Mouse (Mus musculus) liver, embryonic 13.5 days (tissue): Measurements from ENCODE around the gene Smg6. TPM values are rescaled to one million over a fixed set of nuclear protein-coding genes. Genes with fewer than 3 reads are reported as not detected.
A peak's percentile ranks its signal among the peaks of the same experiment; 100 is the strongest.

ENCODE experiments used
- ATAC-seq: fragments of 200-750 bp; cut with Nextera tagmentation; 2 replicates; pipeline ENCODE4 v1.8.0; 2017; ENCODE audit warnings: low read depth, mild to moderate bottlenecking, moderate number of reproducible peaks, moderate library complexity
- DNase-seq: peaks from one replicate; pipeline ENCODE4 v3.0.0; 2022
- H3K27ac ChIP-seq: fragments of 300-500 bp; sonication (generic); 2 replicates; pipeline ENCODE4 v1.5.1; 2015; ENCODE audit warnings: moderate library complexity, mild to moderate bottlenecking, inconsistent platforms
- H3K27me3 ChIP-seq: fragments of 300-500 bp; sonication (generic); 2 replicates; pipeline ENCODE4 v1.6.1; 2015; ENCODE audit warnings: mild to moderate bottlenecking, inconsistent platforms
- H3K36me3 ChIP-seq: fragments of 300-500 bp; sonication (generic); 2 replicates; pipeline ENCODE4 v1.6.1; 2015; ENCODE audit warnings: mild to moderate bottlenecking, inconsistent platforms
- H3K4me1 ChIP-seq: fragments of 300-500 bp; sonication (generic); replicated peaks from 2 replicates; pipeline ENCODE4 v1.6.1; 2015; ENCODE audit warnings: inconsistent platforms
- H3K4me2 ChIP-seq: fragments of 300-500 bp; sonication (generic); 2 replicates; pipeline ENCODE4 v1.6.1; 2015; ENCODE audit warnings: inconsistent platforms, mild to moderate bottlenecking, moderate library complexity
- H3K4me3 ChIP-seq: fragments of 300-500 bp; sonication (generic); replicated peaks from 2 replicates; pipeline ENCODE4 v1.5.1; 2015; ENCODE audit warnings: mild to moderate bottlenecking, inconsistent platforms
- H3K9ac ChIP-seq: fragments of 300-500 bp; sonication (generic); 2 replicates; pipeline ENCODE4 v1.6.1; 2015; ENCODE audit warnings: mild to moderate bottlenecking, inconsistent platforms
- H3K9me3 ChIP-seq: fragments of 300-500 bp; sonication (generic); replicated peaks from 2 replicates; pipeline ENCODE4 v1.6.1; 2016; ENCODE audit warnings: inconsistent platforms
- WGBS: fragments of 180-500 bp; shearing (Covaris S2); methylation state at CpG from one replicate; pipeline ENCODE4 v1.1.7; 2015; ENCODE audit not compliant: insufficient replicate concordance; 5-methylcytosine and 5-hydroxymethylcytosine counted together
- polyA plus RNA-seq: library from polyadenylated mRNA; unstranded; fragments of >200 nt; fragmentation: Nextera tagmentation; extraction: Ambion mirVana; gene quantifications from 2 replicates; pipeline ENCODE4 v1.2.1, GENCODE M21; 2015

The Smg6 gene
- polyA plus RNA-seq, 1 experiment from 2014 or later, result 4.4 TPM

- Histone ChIP-seq H3K4me3 (no peak overlapping the region), H3K27me3 (no peaks in the 10 kb centered on the region), H3K9ac (no peak overlapping the region), H3K4me2 (no peak overlapping the region), H3K36me3 (peaks cover 13% of the 10 kb centered on the region), H3K9me3 (no peaks in the 10 kb centered on the region), H3K27ac (peak overlapping the region; percentile 16; the same call in 1 of the 2 replicates), H3K4me1 (peaks cover 31% of the 10 kb centered on the region)
- DNase-seq, result no peak
- WGBS, result 53% methylated on average over 1 of the region's 1 CpGs
- ATAC-seq, result peak; percentile 49; the same call in 1 of the 2 replicates
Measured at GRCm38 (mm10) chr11:75051239-75051638, 125.6 kb downstream of the Smg6 start.

- H3K36me3 ChIP-seq, result peaks cover 13% of the 10 kb centered on the region
- H3K4me3 ChIP-seq, result no peak overlapping the region
- DNase-seq (no peak), ATAC-seq (peak; percentile 68)
- peaks cover 31% of the 10 kb centered on the region for H3K4me1 ChIP-seq
- H3K27ac ChIP-seq, result peak overlapping the region; percentile 36; the same call in 1 of the 2 replicates
- H3K4me2 ChIP-seq, result no peak overlapping the region
- H3K9ac ChIP-seq, result no peak overlapping the region
- 51% methylated on average over 13 of the region's 13 CpGs for WGBS
- H3K9me3 ChIP-seq, result no peaks in the 10 kb centered on the region
- H3K27me3 ChIP-seq, result no peaks in the 10 kb centered on the region
Measured at GRCm38 (mm10) chr11:75051712-75052550, 126.3 kb downstream of the Smg6 start.

- H3K27me3 ChIP-seq, result no peaks in the 10 kb centered on the region
- 71% methylated on average over 2 of the region's 2 CpGs for WGBS
- no peak overlapping the region for H3K4me3 ChIP-seq
- H3K27ac ChIP-seq, result peak overlapping the region; percentile 47; the same call in 1 of the 2 replicates
- peaks cover 12% of the 10 kb centered on the region for H3K36me3 ChIP-seq
- H3K4me1 ChIP-seq, result peaks cover 27% of the 10 kb centered on the region
- DNase-seq, result no peak
- no peak overlapping the region for H3K4me2 ChIP-seq
- no peak overlapping the region for H3K9ac ChIP-seq
- no peaks in the 10 kb centered on the region for H3K9me3 ChIP-seq
- ATAC-seq, result no peak
Measured at GRCm38 (mm10) chr11:75053020-75053419, 127.4 kb downstream of the Smg6 start.

- no peak overlapping the region for H3K4me3 ChIP-seq
- H3K9ac ChIP-seq, result no peak overlapping the region
- 74% methylated on average over 7 of the region's 7 CpGs for WGBS
- H3K27ac ChIP-seq, result peak overlapping the region; percentile 63
- no peak for DNase-seq
- ATAC-seq, result no peak
- no peak overlapping the region for H3K4me2 ChIP-seq
- no peaks in the 10 kb centered on the region for H3K9me3 ChIP-seq
- H3K4me1 ChIP-seq, result peaks cover 25% of the 10 kb centered on the region
- peaks cover 11% of the 10 kb centered on the region for H3K36me3 ChIP-seq
- no peaks in the 10 kb centered on the region for H3K27me3 ChIP-seq
Measured at GRCm38 (mm10) chr11:75053722-75054121, 128.1 kb downstream of the Smg6 start.

GRCm38 (mm10) chr11:75054184-75054877 lies 128.7 kb downstream of the Smg6 start:
- Histone ChIP-seq H3K4me1 (peaks cover 19% of the 10 kb centered on the region), H3K4me3 (no peak overlapping the region), H3K27ac (0 out of 2 replicates have a peak overlapping the region, but pooled peaks have one; percentile 19), H3K4me2 (no peak overlapping the region), H3K27me3 (no peaks in the 10 kb centered on the region), H3K9me3 (no peaks in the 10 kb centered on the region), H3K9ac (no peak overlapping the region), H3K36me3 (peaks cover 11% of the 10 kb centered on the region)
- DNase-seq, result no peak
- ATAC-seq, result no peak
- WGBS, result 65% methylated on average over 5 of the region's 5 CpGs

GRCm38 (mm10) chr11:75054878-75055214 lies 129.2 kb downstream of the Smg6 start:
- DNase-seq, result no peak
- Histone ChIP-seq H3K36me3 (peaks cover 7% of the 10 kb centered on the region; the same call in 1 of the 2 replicates), H3K4me2 (no peak overlapping the region), H3K27ac (0 out of 2 replicates have a peak overlapping the region, but pooled peaks have one; percentile 21), H3K4me1 (peaks cover 14% of the 10 kb centered on the region; the same call in 1 of the 2 replicates), H3K4me3 (no peak overlapping the region), H3K9ac (no peak overlapping the region), H3K27me3 (no peaks in the 10 kb centered on the region), H3K9me3 (no peaks in the 10 kb centered on the region)
- ATAC-seq, result no peak
- WGBS, result 78% methylated on average over 3 of the region's 3 CpGs

GRCm38 (mm10) chr11:75062650-75063049 lies 137.0 kb downstream of the Smg6 start:
- H3K4me3 ChIP-seq, result no peak overlapping the region
- no peaks in the 10 kb centered on the region for H3K27me3 ChIP-seq
- WGBS, result 76% methylated on average over 6 of the region's 6 CpGs
- ATAC-seq (no peak), DNase-seq (no peak)
- no peaks in the 10 kb centered on the region for H3K4me1 ChIP-seq
- H3K36me3 ChIP-seq, result no peaks in the 10 kb centered on the region
- no peaks in the 10 kb centered on the region for H3K9me3 ChIP-seq
- no peak overlapping the region for H3K4me2 ChIP-seq
- H3K9ac ChIP-seq, result no peak overlapping the region
- no peak overlapping the region for H3K27ac ChIP-seq

- no peak for DNase-seq
- ATAC-seq, result no peak
- WGBS, result 73% methylated on average over 1 of the region's 1 CpGs
- Histone ChIP-seq H3K27ac (no peak overlapping the region), H3K27me3 (no peaks in the 10 kb centered on the region), H3K9ac (no peak overlapping the region), H3K36me3 (no peaks in the 10 kb centered on the region), H3K4me3 (no peak overlapping the region), H3K4me1 (no peaks in the 10 kb centered on the region), H3K9me3 (no peaks in the 10 kb centered on the region), H3K4me2 (no peak overlapping the region)
Measured at GRCm38 (mm10) chr11:75064266-75064665, 138.6 kb downstream of the Smg6 start.

GRCm38 (mm10) chr11:75071352-75071751 lies 145.7 kb downstream of the Smg6 start:
- no peak overlapping the region for H3K4me3 ChIP-seq
- no peak overlapping the region for H3K9ac ChIP-seq
- H3K9me3 ChIP-seq, result no peaks in the 10 kb centered on the region
- H3K27me3 ChIP-seq, result no peaks in the 10 kb centered on the region
- 0 out of 2 replicates have a peak, but pooled peaks cover 5% of the 10 kb centered on the region for H3K4me1 ChIP-seq
- no peak overlapping the region for H3K4me2 ChIP-seq
- H3K27ac ChIP-seq, result no peak overlapping the region
- 54% methylated on average over 3 of the region's 3 CpGs for WGBS
- H3K36me3 ChIP-seq, result no peaks in the 10 kb centered on the region
- ATAC-seq (no peak), DNase-seq (no peak)

GRCm38 (mm10) chr11:75072932-75073625 lies 147.5 kb downstream of the Smg6 start:
- DNase-seq (no peak), ATAC-seq (no peak)
- no peaks in the 10 kb centered on the region for H3K36me3 ChIP-seq
- H3K4me1 ChIP-seq, result 0 out of 2 replicates have a peak, but pooled peaks cover 5% of the 10 kb centered on the region
- H3K9ac ChIP-seq, result no peak overlapping the region
- no peak overlapping the region for H3K27ac ChIP-seq
- no peak overlapping the region for H3K4me3 ChIP-seq
- 59% methylated on average over 2 of the region's 2 CpGs for WGBS
- no peak overlapping the region for H3K4me2 ChIP-seq
- no peaks in the 10 kb centered on the region for H3K27me3 ChIP-seq
- no peaks in the 10 kb centered on the region for H3K9me3 ChIP-seq

- Histone ChIP-seq H3K36me3 (peaks cover 2% of the 10 kb centered on the region; the same call in 1 of the 2 replicates), H3K27ac (no peak overlapping the region), H3K9ac (no peak overlapping the region), H3K27me3 (no peaks in the 10 kb centered on the region), H3K4me3 (no peak overlapping the region), H3K4me1 (0 out of 2 replicates have a peak, but pooled peaks cover 5% of the 10 kb centered on the region), H3K9me3 (no peaks in the 10 kb centered on the region), H3K4me2 (no peak overlapping the region)
- DNase-seq, result no peak
- ATAC-seq, result no peak
- 80% methylated on average over 2 of the region's 2 CpGs for WGBS
Measured at GRCm38 (mm10) chr11:75073696-75074095, 148.1 kb downstream of the Smg6 start.
